Mouse (Mus musculus) inflammation-experienced regulatory T-cells, adult 16 weeks (primary cell): ENCODE data around the gene Nodal. TPM values are rescaled to one million over a fixed set of nuclear protein-coding genes. Genes with fewer than 3 reads are reported as not detected.

Experiments
- polyA plus RNA-seq: library from polyadenylated mRNA; unstranded; fragments of 100-300 nt; shearing (Covaris generic); gene quantifications from one replicate; pipeline ENCODE4 v1.2.1, GENCODE M21; 2017

Nodal gene
- polyA plus RNA-seq, result 0.18 TPM

GRCm38 (mm10) chr10:61417672-61418071, at the start of gene Nodal:
Gene Nodal, plus strand, starts transcription at chr10:61417972.

GRCm38 (mm10) chr10:61383021-61383714, 34.6 kb upstream of the Nodal start, which contains the start of gene Pald1:
Gene Pald1, minus strand, starts transcription at chr10:61383530.

GRCm38 (mm10) chr10:61452645-61453044, 34.9 kb downstream of the Nodal start, which contains the start of gene Eif4ebp2:
Gene Eif4ebp2, minus strand, starts transcription at chr10:61452661.

Other genes with a start within 250 kb of the Nodal start
- gene Tbata, start 246.0 kb upstream of the Nodal start, polyA plus RNA-seq, result not detected
- not detected for gene Adamts14, start 144.5 kb upstream of the Nodal start, polyA plus RNA-seq
- gene Prf1, start 120.1 kb upstream of the Nodal start, polyA plus RNA-seq, result 8.2 TPM
- 0.68 TPM for gene Pald1, start 34.4 kb upstream of the Nodal start, polyA plus RNA-seq
- 7.8 TPM for gene Eif4ebp2, start 34.7 kb downstream of the Nodal start, polyA plus RNA-seq
- gene Lrrc20, start 57.8 kb downstream of the Nodal start, polyA plus RNA-seq, result 11.1 TPM
- not detected for gene Npffr1, start 177.5 kb downstream of the Nodal start, polyA plus RNA-seq
- gene Ppa1, start 230.6 kb downstream of the Nodal start, polyA plus RNA-seq, result 74.4 TPM